Mouse (Mus musculus): ENCODE measurements around the gene Ppp1r1b. TPM values are rescaled to one million over a fixed set of nuclear protein-coding genes. Genes with fewer than 3 reads are reported as not detected.
A peak's percentile ranks its signal among the peaks of the same experiment; 100 is the strongest.

Gene Ppp1r1b
- total RNA-seq (2021): 10 to 100 TPM; 17.5 to 24.1 TPM
- long read RNA-seq, transcript Ppp1r1b-201 (7 exons, 2,001 nt): major isoform, 29 of 33 reads
- long read RNA-seq, partial matches to known transcripts: 1 of 33 reads
- long read RNA-seq, other reads (novel, unspliced or antisense): 1 of 33 reads

- peak; percentile 76 to 79 for DNase-seq (ENCODE audit: low spot score in 2 of 2)
These were observed at the start of gene Ppp1r1b for GRCm38 (mm10) chr11:98348083-98348961. Gene Ppp1r1b, plus strand, starts transcription at chr11:98348404.

- DNase-seq (ENCODE audit: low spot score in 2 of 2): no peak
These were observed 49.6 kb upstream of the Ppp1r1b start for GRCm38 (mm10) chr11:98298484-98299205.

GRCm38 (mm10) chr11:98313790-98314323 is 34.3 kb upstream of the Ppp1r1b start:
- DNase-seq (ENCODE audit: low spot score in 2 of 2): peak; percentile 71 to 76

- no peak for DNase-seq (ENCODE audit: low spot score in 2 of 2)
These were observed 30.7 kb upstream of the Ppp1r1b start for GRCm38 (mm10) chr11:98317479-98317878.

GRCm38 (mm10) chr11:98318421-98319116 is 29.6 kb upstream of the Ppp1r1b start:
- DNase-seq (ENCODE audit: low spot score in 2 of 2): no peak

GRCm38 (mm10) chr11:98319120-98319519 is 29.1 kb upstream of the Ppp1r1b start:
- DNase-seq (ENCODE audit: low spot score in 2 of 2): peak; percentile 63 to 73

- no peak for DNase-seq (ENCODE audit: low spot score in 2 of 2)
These were observed 28.7 kb upstream of the Ppp1r1b start for GRCm38 (mm10) chr11:98319544-98319943.

GRCm38 (mm10) chr11:98319944-98320343 is 28.3 kb upstream of the Ppp1r1b start:
- DNase-seq (ENCODE audit: low spot score in 2 of 2): no peak

- peak; percentile 54 to 69 for DNase-seq (ENCODE audit: low spot score in 2 of 2)
These were observed 27.8 kb upstream of the Ppp1r1b start for GRCm38 (mm10) chr11:98320381-98320780.

- DNase-seq (ENCODE audit: low spot score in 2 of 2): peak; percentile 67 to 77
These were observed 27.2 kb upstream of the Ppp1r1b start for GRCm38 (mm10) chr11:98320806-98321676.

- DNase-seq (ENCODE audit: low spot score in 2 of 2): no peak
These were observed 26.6 kb upstream of the Ppp1r1b start for GRCm38 (mm10) chr11:98321677-98322003.

- no peak for DNase-seq (ENCODE audit: low spot score in 2 of 2)
These were observed 26.0 kb upstream of the Ppp1r1b start for GRCm38 (mm10) chr11:98322159-98322558.

GRCm38 (mm10) chr11:98323136-98323866 is 24.9 kb upstream of the Ppp1r1b start:
- DNase-seq (ENCODE audit: low spot score in 2 of 2): no peak

GRCm38 (mm10) chr11:98323933-98324332 is 24.3 kb upstream of the Ppp1r1b start:
- peak in 1 of 2 experiments; percentile 55 for DNase-seq (ENCODE audit: low spot score in 2 of 2)

- no peak for DNase-seq (ENCODE audit: low spot score in 2 of 2)
These were observed 22.9 kb upstream of the Ppp1r1b start for GRCm38 (mm10) chr11:98325191-98325820.

- DNase-seq (ENCODE audit: low spot score in 2 of 2): no peak
These were observed 22.4 kb upstream of the Ppp1r1b start for GRCm38 (mm10) chr11:98325821-98326218.

- no peak for DNase-seq (ENCODE audit: low spot score in 2 of 2)
These were observed 21.5 kb upstream of the Ppp1r1b start for GRCm38 (mm10) chr11:98326741-98327135.

GRCm38 (mm10) chr11:98327136-98328030 is 20.8 kb upstream of the Ppp1r1b start:
- no peak for DNase-seq (ENCODE audit: low spot score in 2 of 2)

Measured in layer of hippocampus, postnatal 10 days (tissue).